Mouse (Mus musculus) CH12.LX (cell line): ENCODE data around the gene E430018J23Rik. TPM values are rescaled to one million over a fixed set of nuclear protein-coding genes. Genes with fewer than 3 reads are reported as not detected.
A peak's percentile ranks its signal among the peaks of the same experiment; 100 is the strongest.
"Not testable (repeated sequence)": the region's sequence is repeated elsewhere in the genome, so short reads cannot be mapped to it uniquely, and the experiment has no call there.

ENCODE experiments used
- DNase-seq: peaks from one replicate; pipeline ENCODE4 v3.0.0-alpha.2; 2013; ENCODE audit errors: extremely low read depth
- H3K27ac ChIP-seq: 2 replicates; pipeline ENCODE4 v1.5.1; 2012; ENCODE audit warnings: low read depth, mild to moderate bottlenecking, control low read depth, moderate library complexity; ENCODE audit not compliant: insufficient read depth
- H3K27me3 ChIP-seq: replicated peaks from 2 replicates; pipeline ENCODE3; 2012; ENCODE audit warnings: inconsistent platforms
- H3K36me3 ChIP-seq, 2 experiments: replicated peaks in 1 of 2; 2 replicates each; pipeline versions ENCODE3 to v1.6.1; 2012; ENCODE audit warnings: inconsistent platforms in 1 of 2, low read length in 1 of 2, mild to moderate bottlenecking in 1 of 2, mixed read lengths in 1 of 2, moderate library complexity in 1 of 2; ENCODE audit not compliant: control insufficient read depth in 1 of 2, insufficient read depth in 1 of 2
- H3K4me1 ChIP-seq, 2 experiments: 2 replicates each; pipeline ENCODE4 v1.6.1; 2012; ENCODE audit warnings: inconsistent platforms in 1 of 2, moderate library complexity in 1 of 2; ENCODE audit not compliant: insufficient read depth in 2 of 2, control insufficient read depth in 1 of 2
- H3K4me2 ChIP-seq: 2 replicates; pipeline ENCODE4 v1.6.1; 2012; ENCODE audit warnings: low read depth, mild to moderate bottlenecking, control low read depth; ENCODE audit not compliant: poor library complexity, insufficient read depth, severe bottlenecking
- H3K4me3 ChIP-seq, 3 experiments: fragments of 150-350 bp in 1 of 3; sonication (generic) in 1 of 3; replicated peaks in 1 of 3; 2 replicates each; pipeline versions ENCODE3 to v1.5.1; 2011 to 2012; ENCODE audit warnings: low read depth in 2 of 3, low read length in 2 of 3, mild to moderate bottlenecking in 2 of 3, moderate library complexity in 2 of 3, control low read depth in 1 of 3, improper control_type of control experiment in 1 of 3, inconsistent platforms in 1 of 3, mixed read lengths in 1 of 3; ENCODE audit not compliant: poor library complexity in 1 of 3
- H3K79me2 ChIP-seq: replicated peaks from 2 replicates; pipeline ENCODE4 v1.6.1; 2012; ENCODE audit warnings: mild to moderate bottlenecking, moderate library complexity; ENCODE audit not compliant: control insufficient read depth, poor library complexity, insufficient read depth, severe bottlenecking; ENCODE audit errors: extremely low read depth
- H3K9ac ChIP-seq: 2 replicates; pipeline ENCODE4 v1.6.1; 2012; ENCODE audit warnings: low read depth, mild to moderate bottlenecking, control low read depth, moderate library complexity; ENCODE audit not compliant: insufficient read depth
- H3K9me3 ChIP-seq: replicated peaks from 2 replicates; pipeline ENCODE3; 2012; ENCODE audit warnings: low read length, inconsistent platforms, mixed read lengths
- CTCF ChIP-seq, 2 experiments: IDR thresholded peaks in 1 of 2; conservative IDR thresholded peaks in 1 of 2; 2 replicates each; pipeline ENCODE4 v1.5.1; 2011 to 2012; ENCODE audit warnings: low read depth in 2 of 2, low read length in 2 of 2, improper control_type of control experiment in 1 of 2, inconsistent platforms in 1 of 2, mild to moderate bottlenecking in 1 of 2, moderate library complexity in 1 of 2
- EP300 ChIP-seq: IDR thresholded peaks from 2 replicates; pipeline ENCODE4 v1.6.1; 2011; ENCODE audit warnings: low read length, improper control_type of control experiment
- JUN ChIP-seq: IDR thresholded peaks from 2 replicates; pipeline ENCODE4 v1.6.1; 2011; ENCODE audit warnings: low read depth, mild to moderate bottlenecking, low read length, improper control_type of control experiment, moderate library complexity; ENCODE audit not compliant: insufficient read depth
- MAZ ChIP-seq: IDR thresholded peaks from 2 replicates; pipeline ENCODE4 v1.6.1; 2012; ENCODE audit warnings: low read depth, mild to moderate bottlenecking, inconsistent platforms, low read length, improper control_type of control experiment, moderate library complexity
- RAD21 ChIP-seq: IDR thresholded peaks from 2 replicates; pipeline ENCODE4 v1.6.1; 2011; ENCODE audit warnings: low read depth, mild to moderate bottlenecking, low read length, improper control_type of control experiment, moderate library complexity
- SMC3 ChIP-seq: IDR thresholded peaks from 2 replicates; pipeline ENCODE4 v1.6.1; 2011; ENCODE audit warnings: low read depth, low read length, improper control_type of control experiment
- USF1 ChIP-seq: IDR thresholded peaks from 2 replicates; pipeline ENCODE4 v1.6.1; 2014; ENCODE audit warnings: low read depth, mild to moderate bottlenecking, inconsistent platforms, low read length, improper control_type of control experiment
- dilution Hi-C: fragments of 300-500 bp; cut with MboI; formaldehyde crosslinking; loops from 2 replicates; pipeline ENCODE4 v1.14.3; 2020; ENCODE audit warnings: low sequenced_read_pairs; ENCODE audit not compliant: extremely low pct_unique_long_range_greater_than_20kb, extremely low pct_ligation_motif_present
- in situ Hi-C: fragments of 300-500 bp; cut with MboI; formaldehyde crosslinking; loops from 3 replicates; pipeline ENCODE4 v1.14.3; 2019; ENCODE audit warnings: low sequenced_read_pairs, low pct_ligation_motif_present, low pct_unique_long_range_greater_than_20kb, mixed read lengths
- polyA plus RNA-seq: library from polyadenylated mRNA; unstranded; fragments of >175 nt; gene quantifications from 2 replicates; pipeline ENCODE4 v1.2.1, GENCODE M21; 2012; ENCODE audit warnings: low read depth; ENCODE audit not compliant: insufficient read length
- total RNA-seq, 2 experiments: library from RNA; depleted of rRNA; stranded (reverse); fragments of 300-350 nt in 1 of 2; fragments of >200 nt in 1 of 2; gene quantifications; 2 replicates each; pipeline ENCODE4 v1.2.3; 2012 to 2014

The E430018J23Rik gene
- total and polyA plus RNA-seq, 3 experiments, result 3.8 to 9.2 (median 8.9) TPM

GRCm38 (mm10) chr7:127404101-127404500 lies 10.7 kb upstream of the E430018J23Rik start:
- H3K27me3 ChIP-seq, dilution Hi-C loops, in situ Hi-C loops: not testable (repeated sequence)

GRCm38 (mm10) chr7:127402980-127403379 lies 9.6 kb upstream of the E430018J23Rik start:
- dilution Hi-C loops, result no loop called here
- H3K4me3 ChIP-seq, result no peak overlapping the region
- DNase-seq, result no peak
- peak; percentile 14 for TF ChIP-seq RAD21
- TF ChIP-seq CTCF (conservative IDR thresholded peaks at IDR 0.05 in 1 of 2, IDR thresholded peaks at IDR 0.05 in 1 of 2; ENCODE audit: low read depth in 2 of 2, low read length in 2 of 2), result peak in 1 of 2 experiments; percentile 34; a peak in 2 of 4 replicates
- TF ChIP-seq SMC3, result peak; percentile 22
- TF ChIP-seq USF1, result no peak
- no peak overlapping the region for H3K9ac ChIP-seq
- H3K4me2 ChIP-seq, result no peak overlapping the region
- H3K27me3 ChIP-seq, result no peaks in the 10 kb centered on the region
- H3K79me2 ChIP-seq, result no peaks in the 10 kb centered on the region
- no peak overlapping the region for H3K27ac ChIP-seq
- no peaks in the 10 kb centered on the region for H3K9me3 ChIP-seq
- in situ Hi-C loops, result no loop called here
- H3K4me1 ChIP-seq, result peaks cover 0 to 18% of the 10 kb centered on the region in 2 experiments; a peak in 2 of 4 replicates
- H3K36me3 ChIP-seq, result peaks cover 4 to 8% of the 10 kb centered on the region in 2 experiments

More at GRCm38 (mm10) chr7:127404101-127404500, 10.7 kb upstream of the E430018J23Rik start:
- not testable (repeated sequence) for H3K36me3 ChIP-seq, DNase-seq, H3K4me3 ChIP-seq, H3K79me2 ChIP-seq, H3K27ac ChIP-seq, H3K9ac ChIP-seq, H3K4me2 ChIP-seq, H3K9me3 ChIP-seq
- peaks cover 0 to 18% of the 10 kb centered on the region in 2 experiments; a peak in 2 of 4 replicates for H3K4me1 ChIP-seq

- no peaks in the 10 kb centered on the region for H3K9me3 ChIP-seq
- H3K4me2 ChIP-seq, result no peak overlapping the region
- H3K9ac ChIP-seq, result no peak overlapping the region
- no peaks in the 10 kb centered on the region for H3K79me2 ChIP-seq
- H3K27me3 ChIP-seq, result no peaks in the 10 kb centered on the region
- in situ Hi-C loops, result no loop called here
- H3K4me3 ChIP-seq, result no peak overlapping the region
- no peak for DNase-seq
- no peaks in the 10 kb centered on the region for H3K4me1 ChIP-seq
- H3K27ac ChIP-seq, result no peak overlapping the region
- dilution Hi-C loops, result no loop called here
- TF ChIP-seq JUN (no peak), CTCF (conservative IDR thresholded peaks at IDR 0.05 in 1 of 2, IDR thresholded peaks at IDR 0.05 in 1 of 2; ENCODE audit: low read depth in 2 of 2, low read length in 2 of 2) (no peak), SMC3 (no peak), USF1 (no peak), EP300 (no peak), MAZ (no peak)
- peaks cover 4 to 8% of the 10 kb centered on the region in 2 experiments for H3K36me3 ChIP-seq
Observed at GRCm38 (mm10) chr7:127400355-127400754, 6.9 kb upstream of the E430018J23Rik start.
